Mouse (Mus musculus) spleen, adult 2 months (tissue): ENCODE data around the gene Fam186b.

Experiments used
- CTCF ChIP-seq: fragments of 200-500 bp; IDR thresholded peaks from 2 replicates; pipeline ENCODE4 v1.5.1; 2011; ENCODE audit warnings: mild to moderate bottlenecking, inconsistent platforms; ENCODE audit not compliant: insufficient read depth, insufficient read length, insufficient replicate concordance; ENCODE audit errors: extremely low read depth
- POLR2A ChIP-seq: fragments of 200-500 bp; IDR thresholded peaks from 2 replicates; pipeline ENCODE4 v1.6.1; 2011; ENCODE audit warnings: low read depth, low read length, inconsistent platforms

DNA sequence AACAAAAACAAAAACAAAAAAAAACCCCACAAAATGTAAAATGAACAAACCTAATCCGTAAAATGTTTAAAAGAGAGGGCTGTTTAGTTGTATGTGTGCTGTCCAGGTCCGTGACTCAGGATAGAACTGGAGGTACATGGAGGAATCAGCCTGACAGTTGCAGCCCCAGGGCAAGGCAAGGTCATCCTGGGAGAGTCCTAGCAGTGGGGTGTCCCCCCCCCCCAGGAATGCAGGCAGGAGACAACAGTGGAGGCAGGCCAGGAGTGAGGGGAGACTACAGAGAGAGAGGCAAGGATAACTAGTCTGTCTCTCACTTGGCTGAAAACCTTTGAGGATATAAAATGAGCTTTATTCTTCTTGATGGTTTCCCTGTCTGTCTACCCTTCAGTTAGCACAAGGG lies 31.3 kb downstream of the Fam186b start:
- TF ChIP-seq CTCF (no peak), POLR2A (no peak)
